Mouse (Mus musculus): ENCODE measurements at regions not wholly inside any gene's neighbourhood (a gene's known extent, or its start where the extent isn't known, plus 50 kb on each side); places are given as distances from the start of the nearest gene placed in this dataset.

DNA sequence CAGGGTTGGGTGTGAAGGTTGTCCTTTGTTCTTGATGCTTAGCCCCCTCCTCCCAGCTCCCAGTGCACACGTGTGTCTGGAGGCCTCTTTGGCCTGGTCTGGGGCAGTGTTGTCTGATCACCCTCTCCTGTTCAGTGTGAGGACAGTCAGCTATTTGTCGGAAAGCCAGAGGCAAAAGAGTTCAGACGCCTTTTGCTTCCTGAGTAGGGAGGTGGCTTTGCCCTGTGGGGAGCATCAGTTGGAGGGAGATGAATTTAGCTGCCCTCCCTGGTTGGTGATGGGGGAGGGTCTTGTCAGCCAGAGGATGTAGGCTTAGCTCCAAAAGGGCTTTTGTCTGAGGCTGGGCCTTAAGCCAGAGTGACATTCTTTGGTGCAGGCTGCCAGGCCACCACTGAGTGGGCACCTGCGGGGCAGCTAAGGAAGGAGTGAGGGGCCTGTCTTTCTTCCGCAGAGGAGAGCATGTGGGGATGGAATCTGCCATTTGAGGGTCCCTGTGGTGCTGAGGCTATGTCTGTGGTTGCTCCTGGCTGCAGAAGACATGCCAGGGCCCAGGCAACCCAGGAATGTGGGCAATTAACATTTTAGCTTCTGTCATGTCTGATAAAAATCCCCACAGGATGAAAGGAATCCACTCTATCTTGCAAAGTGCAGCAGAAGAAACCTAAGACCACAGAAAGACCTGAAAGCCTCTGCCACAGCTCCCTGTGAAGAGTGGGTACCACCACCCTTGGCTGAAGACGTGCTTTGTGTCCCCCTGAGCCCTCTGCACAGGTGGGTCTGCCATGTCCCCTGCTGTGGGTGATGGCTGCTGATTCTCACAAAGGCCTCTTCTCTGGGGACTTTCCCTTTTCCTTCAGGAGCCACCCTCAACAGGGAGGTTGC lies 265.6 kb downstream of the Gm49356 start:
- Histone ChIP-seq H3K9ac (no peak overlapping the region), H3K4me3 (no peak overlapping the region), H3K36me3 (no peaks in the 10 kb centered on the region), H3K4me2 (no peak overlapping the region), H3K4me1 (peaks cover 11% of the 10 kb centered on the region), H3K9me3 (no peaks in the 10 kb centered on the region), H3K27me3 (no peaks in the 10 kb centered on the region), H3K27ac (no peak overlapping the region; the same call in 1 of the 2 replicates)
- 31% methylated on average over 6 of the region's 6 CpGs for WGBS
- ATAC-seq (ENCODE audit: borderline replicate concordance, extremely low read depth, low FRiP score, low TSS enrichment) = no peak

DNA sequence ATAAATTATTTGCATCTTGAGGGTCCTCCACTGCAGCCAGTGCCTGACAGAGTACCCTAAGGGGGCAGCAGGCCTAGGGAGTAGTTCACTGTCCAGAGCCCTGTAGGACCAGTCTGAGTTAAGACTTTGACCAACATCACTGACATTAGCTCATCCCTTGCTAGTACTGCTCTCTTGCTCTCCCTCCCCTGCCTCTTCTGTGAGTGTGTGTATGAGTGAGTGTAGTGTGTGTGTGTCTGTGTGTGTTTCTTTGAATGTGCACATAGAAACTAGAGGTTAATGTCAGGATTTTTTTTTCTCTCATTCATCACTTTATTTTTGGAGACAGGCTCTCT lies 266.2 kb downstream of the Gm49356 start:
- no peak overlapping the region for H3K4me3 ChIP-seq
- H3K4me2 ChIP-seq = no peak overlapping the region
- no peak for ATAC-seq (ENCODE audit: borderline replicate concordance, extremely low read depth, low FRiP score, low TSS enrichment)
- no peaks in the 10 kb centered on the region for H3K9me3 ChIP-seq
- H3K36me3 ChIP-seq = no peaks in the 10 kb centered on the region
- peaks cover 11% of the 10 kb centered on the region for H3K4me1 ChIP-seq
- H3K9ac ChIP-seq = no peak overlapping the region
- no peak overlapping the region for H3K27ac ChIP-seq
- H3K27me3 ChIP-seq = no peaks in the 10 kb centered on the region

DNA sequence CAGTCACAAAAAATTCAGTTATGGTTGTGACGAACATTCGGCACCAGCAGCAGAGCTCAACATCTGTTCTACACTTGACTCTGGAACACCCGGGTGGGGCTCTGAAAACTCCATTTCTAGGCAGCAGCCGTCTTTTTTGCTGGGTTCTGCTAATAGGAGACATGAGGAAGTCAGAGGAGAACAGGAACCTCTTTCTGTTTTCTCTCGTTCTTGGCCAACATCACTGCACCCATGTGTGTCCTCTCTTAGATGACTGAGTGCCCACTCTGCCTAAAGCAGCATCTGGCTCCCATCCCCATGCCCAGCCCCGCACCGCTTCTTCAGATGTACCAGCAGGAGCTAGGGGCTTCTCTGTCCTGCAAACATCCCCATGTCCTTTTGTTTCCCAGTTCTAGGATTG lies 267.2 kb downstream of the Gm49356 start:
- WGBS = 81% methylated on average over 7 of the region's 7 CpGs
- ATAC-seq (ENCODE audit: borderline replicate concordance, extremely low read depth, low FRiP score, low TSS enrichment) = no peak
- Histone ChIP-seq H3K27me3 (no peaks in the 10 kb centered on the region), H3K9ac (no peak overlapping the region), H3K4me1 (peaks cover 11% of the 10 kb centered on the region), H3K4me3 (no peak overlapping the region), H3K36me3 (no peaks in the 10 kb centered on the region), H3K27ac (no peak overlapping the region), H3K4me2 (no peak overlapping the region), H3K9me3 (no peaks in the 10 kb centered on the region)

- WGBS = 89% methylated on average over 4 of the region's 4 CpGs
- no peak overlapping the region for H3K4me2 ChIP-seq
- peaks cover 11% of the 10 kb centered on the region for H3K4me1 ChIP-seq
- no peak overlapping the region for H3K27ac ChIP-seq
- no peaks in the 10 kb centered on the region for H3K9me3 ChIP-seq
- H3K9ac ChIP-seq = no peak overlapping the region
- no peaks in the 10 kb centered on the region for H3K36me3 ChIP-seq
- no peaks in the 10 kb centered on the region for H3K27me3 ChIP-seq
- no peak overlapping the region for H3K4me3 ChIP-seq
- no peak for ATAC-seq (ENCODE audit: borderline replicate concordance, extremely low read depth, low FRiP score, low TSS enrichment)
Observed at GRCm38 (mm10) chr15:59158760-59159159, 269.7 kb downstream of the Gm49356 start.

GRCm38 (mm10) chr15:59160931-59161920 lies 272.1 kb downstream of the Gm49356 start:
- 93% methylated on average over 16 of the region's 17 CpGs for WGBS

GRCm38 (mm10) chr15:59167937-59168659 lies 279.0 kb downstream of the Gm49356 start:
- H3K36me3 ChIP-seq = no peaks in the 10 kb centered on the region
- H3K27ac ChIP-seq = no peak overlapping the region
- 84% methylated on average over 8 of the region's 8 CpGs for WGBS
- no peaks in the 10 kb centered on the region for H3K27me3 ChIP-seq
- H3K9ac ChIP-seq = no peak overlapping the region
- H3K4me1 ChIP-seq = peaks cover 16% of the 10 kb centered on the region
- ATAC-seq (ENCODE audit: borderline replicate concordance, extremely low read depth, low FRiP score, low TSS enrichment) = no peak
- H3K9me3 ChIP-seq = no peaks in the 10 kb centered on the region
- H3K4me2 ChIP-seq = no peak overlapping the region
- H3K4me3 ChIP-seq = no peak overlapping the region

More at GRCm38 (mm10) chr15:59160931-59161920, 272.1 kb downstream of the Gm49356 start:
- Histone ChIP-seq H3K9me3 (no peaks in the 10 kb centered on the region), H3K27ac (no peak overlapping the region), H3K4me2 (no peak overlapping the region), H3K4me1 (no peaks in the 10 kb centered on the region), H3K36me3 (no peaks in the 10 kb centered on the region), H3K4me3 (no peak overlapping the region), H3K9ac (no peak overlapping the region), H3K27me3 (no peaks in the 10 kb centered on the region)
- ATAC-seq (ENCODE audit: borderline replicate concordance, extremely low read depth, low FRiP score, low TSS enrichment) = no peak

- no peak overlapping the region for H3K27ac ChIP-seq
- WGBS = 87% methylated on average over 4 of the region's 4 CpGs
- ATAC-seq (ENCODE audit: borderline replicate concordance, extremely low read depth, low FRiP score, low TSS enrichment) = no peak
Observed at GRCm38 (mm10) chr15:59168660-59169170, 279.6 kb downstream of the Gm49356 start.

DNA sequence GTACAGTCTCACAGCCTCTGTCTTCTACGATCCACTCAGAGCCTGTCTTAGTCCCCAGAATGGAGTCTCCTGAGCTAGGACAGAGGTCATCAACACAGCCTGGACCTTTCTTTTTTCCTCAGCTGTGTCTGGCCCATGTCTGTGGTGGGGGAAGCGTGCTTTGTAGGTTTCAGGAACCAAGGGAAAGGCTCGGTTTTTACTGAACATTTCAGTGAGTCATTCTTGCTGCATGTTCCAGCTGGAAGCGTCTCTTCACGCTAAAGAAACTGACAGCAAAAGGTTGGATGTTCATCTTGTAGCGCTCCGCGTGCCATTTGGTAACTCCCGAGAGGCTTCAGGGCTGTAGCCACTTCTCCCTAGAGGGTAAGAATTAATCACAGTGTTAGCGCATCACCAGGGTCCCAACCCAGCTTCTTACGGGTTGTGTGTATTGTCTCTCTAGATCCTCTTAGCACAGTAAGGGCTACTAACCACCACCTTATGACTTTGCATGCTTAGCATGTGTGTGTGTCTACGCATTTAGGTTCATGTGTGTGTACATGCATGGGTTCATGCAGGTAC lies 280.2 kb downstream of the Gm49356 start:
- Histone ChIP-seq H3K27me3 (no peaks in the 10 kb centered on the region), H3K9me3 (no peaks in the 10 kb centered on the region), H3K4me1 (peaks cover 28% of the 10 kb centered on the region), H3K27ac (no peak overlapping the region), H3K4me3 (no peak overlapping the region), H3K4me2 (no peak overlapping the region), H3K36me3 (no peaks in the 10 kb centered on the region), H3K9ac (no peak overlapping the region)
- 78% methylated on average over 12 of the region's 12 CpGs for WGBS
- ATAC-seq (ENCODE audit: borderline replicate concordance, extremely low read depth, low FRiP score, low TSS enrichment) = no peak

More at GRCm38 (mm10) chr15:59168660-59169170, 279.6 kb downstream of the Gm49356 start:
- H3K9me3 ChIP-seq = no peaks in the 10 kb centered on the region
- no peaks in the 10 kb centered on the region for H3K27me3 ChIP-seq
- H3K9ac ChIP-seq = no peak overlapping the region
- peaks cover 22% of the 10 kb centered on the region for H3K4me1 ChIP-seq
- no peaks in the 10 kb centered on the region for H3K36me3 ChIP-seq
- no peak overlapping the region for H3K4me2 ChIP-seq
- H3K4me3 ChIP-seq = no peak overlapping the region

- no peak for ATAC-seq (ENCODE audit: borderline replicate concordance, extremely low read depth, low FRiP score, low TSS enrichment)
- WGBS = 81% methylated on average over 3 of the region's 3 CpGs
- H3K36me3 ChIP-seq = no peaks in the 10 kb centered on the region
Observed at GRCm38 (mm10) chr15:59169831-59170230, 280.7 kb downstream of the Gm49356 start.

GRCm38 (mm10) chr15:59171120-59171519 lies 282.0 kb downstream of the Gm49356 start:
- no peaks in the 10 kb centered on the region for H3K27me3 ChIP-seq
- H3K9ac ChIP-seq = no peak overlapping the region
- 14% methylated on average over 6 of the region's 6 CpGs for WGBS
- no peak overlapping the region for H3K4me2 ChIP-seq
- peak overlapping the region; percentile 10 for H3K27ac ChIP-seq
- no peaks in the 10 kb centered on the region for H3K36me3 ChIP-seq
- H3K9me3 ChIP-seq = no peaks in the 10 kb centered on the region
- no peak for ATAC-seq (ENCODE audit: borderline replicate concordance, extremely low read depth, low FRiP score, low TSS enrichment)
- H3K4me1 ChIP-seq = peaks cover 40% of the 10 kb centered on the region
- no peak overlapping the region for H3K4me3 ChIP-seq

More at GRCm38 (mm10) chr15:59169831-59170230, 280.7 kb downstream of the Gm49356 start:
- H3K9ac ChIP-seq = no peak overlapping the region
- H3K4me2 ChIP-seq = no peak overlapping the region
- no peak overlapping the region for H3K4me3 ChIP-seq
- H3K27ac ChIP-seq = no peak overlapping the region
- no peaks in the 10 kb centered on the region for H3K27me3 ChIP-seq
- no peaks in the 10 kb centered on the region for H3K9me3 ChIP-seq
- H3K4me1 ChIP-seq = peaks cover 33% of the 10 kb centered on the region
